Comparison of ENCODE assay signal across 8 mouse cellular contexts in the genomic region with DNA sequence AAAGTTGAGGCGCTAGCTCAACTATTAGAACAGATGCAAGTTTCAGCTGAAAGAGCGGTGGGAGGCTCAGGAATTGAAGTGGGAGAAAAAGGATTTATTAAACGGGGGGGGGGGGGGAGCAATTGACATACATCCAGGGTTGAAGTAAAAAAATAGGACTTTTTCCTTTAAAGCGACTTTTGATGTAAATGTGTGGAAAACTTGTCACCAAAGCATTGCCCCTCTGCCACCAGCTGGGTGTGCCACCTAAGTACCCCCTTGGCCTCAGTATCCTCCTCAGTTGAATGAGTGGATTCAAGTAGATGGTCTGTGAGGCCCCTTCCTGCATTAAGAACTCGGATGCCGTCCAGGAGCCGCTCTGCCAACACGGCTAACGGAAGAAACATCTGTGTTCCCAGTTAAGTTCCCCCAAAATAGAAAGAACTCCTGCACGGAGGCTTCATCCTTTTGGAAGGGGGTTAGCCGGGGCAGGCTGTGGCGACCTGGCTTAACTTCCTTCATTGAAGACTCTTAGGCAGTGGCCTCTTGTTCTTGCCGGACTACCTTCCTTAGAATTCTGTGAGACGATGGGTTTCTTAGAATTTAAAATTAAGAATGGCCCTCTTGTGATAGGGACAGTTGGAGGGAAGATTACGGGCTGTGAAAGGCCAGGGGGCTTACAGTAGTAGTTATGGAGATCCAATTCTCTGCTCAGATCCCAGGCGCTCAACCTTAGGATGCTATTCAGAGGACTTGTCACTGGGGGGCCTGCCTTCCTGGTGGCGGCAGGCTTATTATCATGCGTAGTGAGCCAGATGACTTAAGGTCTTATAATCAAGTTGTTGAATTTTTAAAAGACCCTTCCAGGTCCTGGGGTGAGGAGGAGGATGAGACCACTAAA. TPM values are rescaled to one million over a fixed set of nuclear protein-coding genes. Genes with fewer than 3 reads are reported as not detected.
DNase-seq lines count a peak whose midpoint lies in the region; ATAC-seq and TF ChIP-seq lines count a peak whose summit lies in the region.

No protein-coding gene starts in this region.

- no peaks in the 10 kb centered on the region; the same call in 1 of the 2 replicates for H3K4me1 ChIP-seq in bone marrow, adult 2 months (ENCODE audit: control insufficient read depth, insufficient read depth, low read length)
- peaks cover 10% of the 10 kb centered on the region; the same call in 1 of the 2 replicates for H3K4me1 ChIP-seq in midbrain, embryonic 16.5 days (ENCODE audit: control insufficient read depth, insufficient read depth, low read length)

- no peak for ATAC-seq in midbrain, embryonic 16.5 days

- H3K36me3 ChIP-seq in midbrain, embryonic 16.5 days (ENCODE audit: control insufficient read depth, insufficient read depth, low read length): no peaks in the 10 kb centered on the region

- H3K27ac ChIP-seq in bone marrow, adult 2 months (ENCODE audit: control insufficient read depth, insufficient read depth, low read depth, low read length, poor library complexity): no peak overlapping the region
- peak overlapping the region; percentile 83 for H3K27ac ChIP-seq in midbrain, embryonic 16.5 days (ENCODE audit: low read length)

- H3K9ac ChIP-seq in midbrain, embryonic 16.5 days (ENCODE audit: low read depth, low read length): peak overlapping the region; percentile 79

- no peak for TF ChIP-seq POLR2A in bone marrow, adult 2 months (IDR thresholded peaks at IDR 0.05; ENCODE audit: borderline replicate concordance, control insufficient read depth, low read depth, low read length)

- 47% methylated on average over 18 of the region's 18 CpGs for WGBS in bone marrow, adult 2 months
- 2% methylated on average over 18 of the region's 18 CpGs for WGBS in midbrain, embryonic 16.5 days

- H3K4me2 ChIP-seq in midbrain, embryonic 16.5 days (ENCODE audit: low read length): peak overlapping the region; percentile 88

- no peak for TF ChIP-seq CTCF in bone marrow, adult 2 months (IDR thresholded peaks at IDR 0.05; ENCODE audit: control insufficient read depth, insufficient read depth, low read length)

- peak; percentile 46 for DNase-seq in adrenal gland, postnatal 10 days
- DNase-seq in adrenal gland, adult 18-20 months (ENCODE audit: low spot score in 2 of 2): no peak
- DNase-seq in heart, adult 8-10 months (ENCODE audit: low spot score): peak; percentile 56
- peak; percentile 54 for DNase-seq in kidney, postnatal 10 days
- DNase-seq in layer of hippocampus, postnatal 36 days: no peak
- no peak for DNase-seq in cerebellum, postnatal 4 days (ENCODE audit: low spot score in 2 of 2)

- H3K9me3 ChIP-seq in midbrain, embryonic 16.5 days (replicated peaks; ENCODE audit: control insufficient read depth, low read length, poor library complexity, severe bottlenecking): no peaks in the 10 kb centered on the region

- H3K4me3 ChIP-seq in bone marrow, adult 2 months (replicated peaks; ENCODE audit: control insufficient read depth, low read depth, low read length): peak overlapping the region; percentile 64
- H3K4me3 ChIP-seq in midbrain, embryonic 16.5 days (ENCODE audit: low read depth, low read length): peak overlapping the region; percentile 80

- H3K27me3 ChIP-seq in midbrain, embryonic 16.5 days (ENCODE audit: control insufficient read depth, insufficient read depth, low read depth, low read length): no peaks in the 10 kb centered on the region

RNA-seq across cellular contexts. Expression of a gene that starts 1.7 kb away (rescaled TPM):
- total RNA-seq in adrenal gland, postnatal 10 days (2021): 100 to 1,000 TPM; 157 to 169 TPM
- total RNA-seq in adrenal gland, adult 18-20 months (2021): 100 to 1,000 TPM; 234 to 351 TPM
- polyA plus RNA-seq in bone marrow, adult 2 months (2011; ENCODE audit: insufficient read depth, insufficient read length, low replicate concordance, missing spikeins): 3.4 and 7.9 TPM in 2 replicates
- 10 to 100 TPM; 51.8 to 58.4 (median 54.5) TPM for total RNA-seq in heart, adult 8-10 months (2022)
- polyA plus RNA-seq in midbrain, embryonic 16.5 days (2015; fragmentation: Nextera tagmentation; extraction: Ambion mirVana): 71.7 and 102 TPM in 2 replicates
- 100 to 1,000 TPM; 185 to 202 TPM for total RNA-seq in layer of hippocampus, postnatal 36 days (2021)

RNA-seq across cellular contexts. Expression of a gene that starts 49.2 kb away (rescaled TPM):
- total RNA-seq in adrenal gland, postnatal 10 days (2021): 10 to 100 TPM in 1 of 2 experiments, 1 to 10 TPM in 1; 7.6 to 12.7 TPM
- total RNA-seq in adrenal gland, adult 18-20 months (2021): 1 to 10 TPM; 7.6 to 8.3 TPM
- polyA plus RNA-seq in bone marrow, adult 2 months (2011; ENCODE audit: insufficient read depth, insufficient read length, low replicate concordance, missing spikeins): 0.29 and 0.70 TPM in 2 replicates
- 10 to 100 TPM; 77.3 to 89.7 (median 87.0) TPM for total RNA-seq in heart, adult 8-10 months (2022)
- 17.7 and 18.6 TPM in 2 replicates for polyA plus RNA-seq in midbrain, embryonic 16.5 days (2015; fragmentation: Nextera tagmentation; extraction: Ambion mirVana)
- total RNA-seq in layer of hippocampus, postnatal 36 days (2021): 10 to 100 TPM; 17.0 to 17.8 TPM

Comparison
In these comparisons a context has a peak if more than half of its experiments do, and no peak if none do; other contexts are left out.
1. DNase-seq: peak in adrenal gland, postnatal 10 days (single experiment), heart, adult 8-10 months (single experiment) and kidney, postnatal 10 days (single experiment); none in adrenal gland, adult 18-20 months (0 of 2), layer of hippocampus, postnatal 36 days (0 of 2) and cerebellum, postnatal 4 days (0 of 2).
2. RNA of a gene that starts 49.2 kb away (total RNA-seq): 77.3 to 89.7 TPM in heart, adult 8-10 months; 17.0 to 17.8 TPM in layer of hippocampus, postnatal 36 days, 7.6 to 12.7 TPM in adrenal gland, postnatal 10 days and 7.6 to 8.3 TPM in adrenal gland, adult 18-20 months; every median in the first group is over 4 times any median in the second.